Mouse (Mus musculus): ENCODE results near the gene Gjc3. TPM values are rescaled to one million over a fixed set of nuclear protein-coding genes. Genes with fewer than 3 reads are reported as not detected.
A peak's percentile ranks its signal among the peaks of the same experiment; 100 is the strongest.

The Gjc3 gene
- polyA plus RNA-seq (2015; fragmentation: Nextera tagmentation; extraction: Ambion mirVana): 0.40 and 0.67 TPM in 2 replicates

- ATAC-seq (ENCODE audit: insufficient number of reproducible peaks, low FRiP score, low TSS enrichment, low read depth): no peak
- H3K27me3 ChIP-seq: no peaks in the 10 kb centered on the region
- H3K4me2 ChIP-seq: no peak within 1 kb of the TSS
- H3K9me3 ChIP-seq: no peaks in the 10 kb centered on the region
- H3K9ac ChIP-seq: no peak within 1 kb of the TSS
- H3K4me3 ChIP-seq: no peak within 1 kb of the TSS
- H3K4me1 ChIP-seq: no peaks in the 10 kb centered on the region
- no peak within 1 kb of the TSS for H3K27ac ChIP-seq
- WGBS: 74% methylated on average over 8 of the region's 8 CpGs
- no peaks in the 10 kb centered on the region for H3K36me3 ChIP-seq
These were observed at the start of gene Gjc3 for GRCm38 (mm10) chr5:137962945-137963344. Gjc3 (minus strand) TSS chr5:137963098.

GRCm38 (mm10) chr5:138012382-138012781 is 49.5 kb upstream of the Gjc3 start:
- no peak overlapping the region for H3K9ac ChIP-seq
- H3K4me1 ChIP-seq: no peaks in the 10 kb centered on the region
- H3K9me3 ChIP-seq: no peaks in the 10 kb centered on the region
- no peak overlapping the region for H3K4me3 ChIP-seq
- H3K36me3 ChIP-seq: no peaks in the 10 kb centered on the region
- no peak overlapping the region for H3K27ac ChIP-seq
- H3K4me2 ChIP-seq: no peak overlapping the region
- no peak for ATAC-seq (ENCODE audit: insufficient number of reproducible peaks, low FRiP score, low TSS enrichment, low read depth)
- no peaks in the 10 kb centered on the region for H3K27me3 ChIP-seq
- 80% methylated on average over 5 of the region's 5 CpGs for WGBS

GRCm38 (mm10) chr5:138009437-138009836 is 46.5 kb upstream of the Gjc3 start:
- Histone ChIP-seq H3K9ac (no peak overlapping the region), H3K27me3 (no peaks in the 10 kb centered on the region), H3K36me3 (no peaks in the 10 kb centered on the region), H3K4me3 (no peak overlapping the region), H3K4me2 (no peak overlapping the region), H3K27ac (no peak overlapping the region), H3K4me1 (no peaks in the 10 kb centered on the region), H3K9me3 (no peaks in the 10 kb centered on the region)
- 82% methylated on average over 5 of the region's 5 CpGs for WGBS
- no peak for ATAC-seq (ENCODE audit: insufficient number of reproducible peaks, low FRiP score, low TSS enrichment, low read depth)

GRCm38 (mm10) chr5:137986351-137986750 is 23.5 kb upstream of the Gjc3 start:
- Histone ChIP-seq H3K36me3 (no peaks in the 10 kb centered on the region), H3K4me3 (no peak overlapping the region), H3K9me3 (no peaks in the 10 kb centered on the region), H3K4me1 (0 out of 2 replicates have a peak, but pooled peaks cover 1% of the 10 kb centered on the region), H3K27ac (no peak overlapping the region), H3K27me3 (no peaks in the 10 kb centered on the region), H3K4me2 (no peak overlapping the region), H3K9ac (no peak overlapping the region)
- ATAC-seq (ENCODE audit: insufficient number of reproducible peaks, low FRiP score, low TSS enrichment, low read depth): no peak
- WGBS: 84% methylated on average over 1 of the region's 1 CpGs

GRCm38 (mm10) chr5:137981300-137981699 is 18.4 kb upstream of the Gjc3 start, which contains the start of gene Azgp1:
Azgp1 (plus strand) TSS chr5:137981520.
- Histone ChIP-seq H3K4me1 (0 out of 2 replicates have a peak, but pooled peaks cover 3% of the 10 kb centered on the region), H3K27me3 (no peaks in the 10 kb centered on the region), H3K9ac (no peak within 1 kb of the TSS), H3K9me3 (no peaks in the 10 kb centered on the region), H3K27ac (no peak within 1 kb of the TSS), H3K4me3 (no peak within 1 kb of the TSS), H3K4me2 (no peak within 1 kb of the TSS), H3K36me3 (no peaks in the 10 kb centered on the region)
- no peak for ATAC-seq (ENCODE audit: insufficient number of reproducible peaks, low FRiP score, low TSS enrichment, low read depth)
- 46% methylated on average over 4 of the region's 4 CpGs for WGBS

GRCm38 (mm10) chr5:137979081-137979480 is 16.2 kb upstream of the Gjc3 start:
- H3K4me2 ChIP-seq: no peak overlapping the region
- H3K4me3 ChIP-seq: no peak overlapping the region
- no peak overlapping the region for H3K27ac ChIP-seq
- H3K9ac ChIP-seq: no peak overlapping the region
- no peaks in the 10 kb centered on the region for H3K27me3 ChIP-seq
- H3K36me3 ChIP-seq: no peaks in the 10 kb centered on the region
- H3K9me3 ChIP-seq: no peaks in the 10 kb centered on the region
- WGBS: 74% methylated on average over 2 of the region's 2 CpGs
- no peak for ATAC-seq (ENCODE audit: insufficient number of reproducible peaks, low FRiP score, low TSS enrichment, low read depth)
- 0 out of 2 replicates have a peak, but pooled peaks cover 3% of the 10 kb centered on the region for H3K4me1 ChIP-seq

GRCm38 (mm10) chr5:137977291-137977690 is 14.4 kb upstream of the Gjc3 start:
- Histone ChIP-seq H3K27me3 (no peaks in the 10 kb centered on the region), H3K9ac (no peak overlapping the region), H3K36me3 (no peaks in the 10 kb centered on the region), H3K27ac (no peak overlapping the region), H3K4me2 (no peak overlapping the region), H3K4me3 (no peak overlapping the region), H3K9me3 (no peaks in the 10 kb centered on the region), H3K4me1 (0 out of 2 replicates have a peak, but pooled peaks cover 3% of the 10 kb centered on the region)
- no peak for ATAC-seq (ENCODE audit: insufficient number of reproducible peaks, low FRiP score, low TSS enrichment, low read depth)
- 27% methylated on average over 1 of the region's 1 CpGs for WGBS

GRCm38 (mm10) chr5:137975434-137975833 is 12.5 kb upstream of the Gjc3 start:
- no peak overlapping the region for H3K27ac ChIP-seq
- no peaks in the 10 kb centered on the region for H3K27me3 ChIP-seq
- no peaks in the 10 kb centered on the region for H3K4me1 ChIP-seq
- no peak for ATAC-seq (ENCODE audit: insufficient number of reproducible peaks, low FRiP score, low TSS enrichment, low read depth)
- H3K9me3 ChIP-seq: no peaks in the 10 kb centered on the region
- H3K9ac ChIP-seq: no peak overlapping the region
- H3K4me3 ChIP-seq: no peak overlapping the region
- 51% methylated on average over 1 of the region's 1 CpGs for WGBS
- no peak overlapping the region for H3K4me2 ChIP-seq
- H3K36me3 ChIP-seq: no peaks in the 10 kb centered on the region

- Histone ChIP-seq H3K9ac (no peak overlapping the region), H3K4me1 (no peaks in the 10 kb centered on the region), H3K9me3 (no peaks in the 10 kb centered on the region), H3K4me3 (no peak overlapping the region), H3K4me2 (no peak overlapping the region), H3K27me3 (no peaks in the 10 kb centered on the region), H3K27ac (no peak overlapping the region), H3K36me3 (no peaks in the 10 kb centered on the region)
- ATAC-seq (ENCODE audit: insufficient number of reproducible peaks, low FRiP score, low TSS enrichment, low read depth): no peak
- WGBS: 66% methylated on average over 3 of the region's 3 CpGs
These were observed 11.8 kb upstream of the Gjc3 start for GRCm38 (mm10) chr5:137974724-137975123.

- 48% methylated on average over 3 of the region's 3 CpGs for WGBS
- no peak overlapping the region for H3K4me2 ChIP-seq
- no peak overlapping the region for H3K27ac ChIP-seq
- H3K36me3 ChIP-seq: no peaks in the 10 kb centered on the region
- H3K4me1 ChIP-seq: no peaks in the 10 kb centered on the region
- H3K4me3 ChIP-seq: no peak overlapping the region
- H3K27me3 ChIP-seq: no peaks in the 10 kb centered on the region
- ATAC-seq (ENCODE audit: insufficient number of reproducible peaks, low FRiP score, low TSS enrichment, low read depth): no peak
- no peak overlapping the region for H3K9ac ChIP-seq
- no peaks in the 10 kb centered on the region for H3K9me3 ChIP-seq
These were observed 10.8 kb upstream of the Gjc3 start for GRCm38 (mm10) chr5:137973738-137974137.

- Histone ChIP-seq H3K36me3 (no peaks in the 10 kb centered on the region), H3K4me2 (no peak overlapping the region), H3K4me3 (no peak overlapping the region), H3K27me3 (no peaks in the 10 kb centered on the region), H3K27ac (no peak overlapping the region), H3K9me3 (no peaks in the 10 kb centered on the region), H3K9ac (no peak overlapping the region), H3K4me1 (no peaks in the 10 kb centered on the region)
- ATAC-seq (ENCODE audit: insufficient number of reproducible peaks, low FRiP score, low TSS enrichment, low read depth): no peak
- 78% methylated on average over 2 of the region's 2 CpGs for WGBS
These were observed 10.3 kb upstream of the Gjc3 start for GRCm38 (mm10) chr5:137973161-137973560.

GRCm38 (mm10) chr5:137966492-137966891 is 3.6 kb upstream of the Gjc3 start:
- H3K9ac ChIP-seq: no peak overlapping the region
- no peaks in the 10 kb centered on the region for H3K4me1 ChIP-seq
- ATAC-seq (ENCODE audit: insufficient number of reproducible peaks, low FRiP score, low TSS enrichment, low read depth): peak; percentile 81

GRCm38 (mm10) chr5:137956404-137956803 is 6.5 kb downstream of the Gjc3 start:
- Histone ChIP-seq H3K4me3 (no peak overlapping the region), H3K9ac (no peak overlapping the region), H3K9me3 (no peaks in the 10 kb centered on the region), H3K36me3 (no peaks in the 10 kb centered on the region), H3K27me3 (no peaks in the 10 kb centered on the region), H3K4me2 (no peak overlapping the region), H3K27ac (no peak overlapping the region), H3K4me1 (no peaks in the 10 kb centered on the region)
- WGBS: 82% methylated on average over 3 of the region's 3 CpGs
- no peak for ATAC-seq (ENCODE audit: insufficient number of reproducible peaks, low FRiP score, low TSS enrichment, low read depth)

More at GRCm38 (mm10) chr5:137966492-137966891, 3.6 kb upstream of the Gjc3 start:
- Histone ChIP-seq H3K36me3 (no peaks in the 10 kb centered on the region), H3K27me3 (no peaks in the 10 kb centered on the region), H3K9me3 (no peaks in the 10 kb centered on the region), H3K27ac (no peak overlapping the region), H3K4me2 (no peak overlapping the region), H3K4me3 (no peak overlapping the region)
